Mouse (Mus musculus): ENCODE data around the gene Znhit6. TPM values are rescaled to one million over a fixed set of nuclear protein-coding genes. Genes with fewer than 3 reads are reported as not detected.

The Znhit6 gene
- polyA plus RNA-seq, 1 experiment from 2014 or later, result 27.9 TPM

GRCm38 (mm10) chr3:145632888-145633287 is 56.9 kb downstream of the Znhit6 start:
- WGBS, result 16% methylated on average over 6 of the region's 6 CpGs
- Histone ChIP-seq H3K36me3 (ENCODE audit: control insufficient read depth, insufficient read depth, low read length) (no peaks in the 10 kb centered on the region), H3K4me2 (ENCODE audit: low read depth, low read length) (no peak overlapping the region), H3K4me3 (ENCODE audit: low read length) (no peak overlapping the region), H3K27me3 (ENCODE audit: control insufficient read depth, insufficient read depth, low read depth, low read length) (no peaks in the 10 kb centered on the region), H3K4me1 (replicated peaks; ENCODE audit: control insufficient read depth, insufficient read depth, low read length) (peaks cover 14% of the 10 kb centered on the region; the same call in 1 of the 2 replicates), H3K9me3 (ENCODE audit: control insufficient read depth, low read length) (no peaks in the 10 kb centered on the region), H3K27ac (ENCODE audit: low read length) (no peak overlapping the region), H3K9ac (ENCODE audit: low read length) (no peak overlapping the region)
- ATAC-seq (ENCODE audit: low read depth), result peak; percentile 53

- Histone ChIP-seq H3K27me3 (ENCODE audit: control insufficient read depth, insufficient read depth, low read depth, low read length) (no peaks in the 10 kb centered on the region), H3K4me2 (ENCODE audit: low read depth, low read length) (no peak overlapping the region), H3K27ac (ENCODE audit: low read length) (no peak overlapping the region), H3K36me3 (ENCODE audit: control insufficient read depth, insufficient read depth, low read length) (no peaks in the 10 kb centered on the region), H3K9ac (ENCODE audit: low read length) (no peak overlapping the region), H3K4me1 (replicated peaks; ENCODE audit: control insufficient read depth, insufficient read depth, low read length) (peaks cover 10% of the 10 kb centered on the region; the same call in 1 of the 2 replicates), H3K4me3 (ENCODE audit: low read length) (no peak overlapping the region), H3K9me3 (ENCODE audit: control insufficient read depth, low read length) (no peaks in the 10 kb centered on the region)
- WGBS, result 54% methylated on average over 14 of the region's 14 CpGs
- peak; percentile 34; the same call in 1 of the 2 replicates for ATAC-seq (ENCODE audit: low read depth)
Observed at GRCm38 (mm10) chr3:145634002-145634710, 58.2 kb downstream of the Znhit6 start.

GRCm38 (mm10) chr3:145640170-145640569 is 64.2 kb downstream of the Znhit6 start:
- WGBS, result 74% methylated on average over 4 of the region's 4 CpGs
- H3K27ac ChIP-seq (ENCODE audit: low read length), result no peak overlapping the region
- H3K27me3 ChIP-seq (ENCODE audit: control insufficient read depth, insufficient read depth, low read depth, low read length), result no peaks in the 10 kb centered on the region
- H3K36me3 ChIP-seq (ENCODE audit: control insufficient read depth, insufficient read depth, low read length), result no peaks in the 10 kb centered on the region
- H3K4me1 ChIP-seq (replicated peaks; ENCODE audit: control insufficient read depth, insufficient read depth, low read length), result peaks cover 11% of the 10 kb centered on the region
- H3K4me2 ChIP-seq (ENCODE audit: low read depth, low read length), result no peak overlapping the region
- H3K9me3 ChIP-seq (ENCODE audit: control insufficient read depth, low read length), result no peaks in the 10 kb centered on the region
- H3K4me3 ChIP-seq (ENCODE audit: low read length), result no peak overlapping the region
- H3K9ac ChIP-seq (ENCODE audit: low read length), result no peak overlapping the region
- no peak for ATAC-seq (ENCODE audit: low read depth)

- WGBS, result 60% methylated on average over 4 of the region's 4 CpGs
- Histone ChIP-seq H3K9ac (ENCODE audit: low read length) (no peak overlapping the region), H3K27ac (ENCODE audit: low read length) (no peak overlapping the region), H3K4me1 (replicated peaks; ENCODE audit: control insufficient read depth, insufficient read depth, low read length) (peaks cover 11% of the 10 kb centered on the region), H3K36me3 (ENCODE audit: control insufficient read depth, insufficient read depth, low read length) (no peaks in the 10 kb centered on the region), H3K4me3 (ENCODE audit: low read length) (no peak overlapping the region), H3K9me3 (ENCODE audit: control insufficient read depth, low read length) (no peaks in the 10 kb centered on the region), H3K27me3 (ENCODE audit: control insufficient read depth, insufficient read depth, low read depth, low read length) (no peaks in the 10 kb centered on the region), H3K4me2 (ENCODE audit: low read depth, low read length) (no peak overlapping the region)
- ATAC-seq (ENCODE audit: low read depth), result no peak
Observed at GRCm38 (mm10) chr3:145640583-145640982, 64.6 kb downstream of the Znhit6 start.

- Histone ChIP-seq H3K27ac (ENCODE audit: low read length) (no peak overlapping the region), H3K36me3 (ENCODE audit: control insufficient read depth, insufficient read depth, low read length) (no peaks in the 10 kb centered on the region), H3K4me1 (replicated peaks; ENCODE audit: control insufficient read depth, insufficient read depth, low read length) (peaks cover 13% of the 10 kb centered on the region), H3K4me2 (ENCODE audit: low read depth, low read length) (no peak overlapping the region), H3K27me3 (ENCODE audit: control insufficient read depth, insufficient read depth, low read depth, low read length) (no peaks in the 10 kb centered on the region), H3K4me3 (ENCODE audit: low read length) (no peak overlapping the region), H3K9ac (ENCODE audit: low read length) (no peak overlapping the region), H3K9me3 (ENCODE audit: control insufficient read depth, low read length) (no peaks in the 10 kb centered on the region)
- ATAC-seq (ENCODE audit: low read depth), result no peak
- WGBS, result 68% methylated on average over 5 of the region's 5 CpGs
Observed at GRCm38 (mm10) chr3:145641036-145641685, 65.2 kb downstream of the Znhit6 start.

- Histone ChIP-seq H3K9ac (ENCODE audit: low read length) (no peak overlapping the region), H3K4me1 (replicated peaks; ENCODE audit: control insufficient read depth, insufficient read depth, low read length) (peaks cover 14% of the 10 kb centered on the region), H3K27ac (ENCODE audit: low read length) (peak overlapping the region; percentile 44), H3K27me3 (ENCODE audit: control insufficient read depth, insufficient read depth, low read depth, low read length) (no peaks in the 10 kb centered on the region), H3K36me3 (ENCODE audit: control insufficient read depth, insufficient read depth, low read length) (no peaks in the 10 kb centered on the region), H3K9me3 (ENCODE audit: control insufficient read depth, low read length) (no peaks in the 10 kb centered on the region), H3K4me3 (ENCODE audit: low read length) (no peak overlapping the region), H3K4me2 (ENCODE audit: low read depth, low read length) (no peak overlapping the region)
- ATAC-seq (ENCODE audit: low read depth), result peak; percentile 28; the same call in 1 of the 2 replicates
- 34% methylated on average over 3 of the region's 3 CpGs for WGBS
Observed at GRCm38 (mm10) chr3:145641878-145642277, 65.9 kb downstream of the Znhit6 start.

GRCm38 (mm10) chr3:145642861-145643260 is 66.9 kb downstream of the Znhit6 start:
- 60% methylated on average over 11 of the region's 11 CpGs for WGBS
- H3K27me3 ChIP-seq (ENCODE audit: control insufficient read depth, insufficient read depth, low read depth, low read length), result no peaks in the 10 kb centered on the region
- peaks cover 19% of the 10 kb centered on the region for H3K4me1 ChIP-seq (replicated peaks; ENCODE audit: control insufficient read depth, insufficient read depth, low read length)
- no peak for ATAC-seq (ENCODE audit: low read depth)
- H3K4me3 ChIP-seq (ENCODE audit: low read length), result no peak overlapping the region
- peaks cover 9% of the 10 kb centered on the region for H3K36me3 ChIP-seq (ENCODE audit: control insufficient read depth, insufficient read depth, low read length)
- no peak overlapping the region for H3K9ac ChIP-seq (ENCODE audit: low read length)
- no peak overlapping the region for H3K4me2 ChIP-seq (ENCODE audit: low read depth, low read length)
- H3K9me3 ChIP-seq (ENCODE audit: control insufficient read depth, low read length), result no peaks in the 10 kb centered on the region
- H3K27ac ChIP-seq (ENCODE audit: low read length), result no peak overlapping the region

- no peak overlapping the region for H3K4me3 ChIP-seq (ENCODE audit: low read length)
- 74% methylated on average over 6 of the region's 6 CpGs for WGBS
- H3K36me3 ChIP-seq (ENCODE audit: control insufficient read depth, insufficient read depth, low read length), result peaks cover 9% of the 10 kb centered on the region
- H3K9me3 ChIP-seq (ENCODE audit: control insufficient read depth, low read length), result no peaks in the 10 kb centered on the region
- H3K27ac ChIP-seq (ENCODE audit: low read length), result no peak overlapping the region
- no peak overlapping the region for H3K9ac ChIP-seq (ENCODE audit: low read length)
- H3K4me1 ChIP-seq (replicated peaks; ENCODE audit: control insufficient read depth, insufficient read depth, low read length), result peaks cover 25% of the 10 kb centered on the region
- H3K4me2 ChIP-seq (ENCODE audit: low read depth, low read length), result no peak overlapping the region
- no peaks in the 10 kb centered on the region for H3K27me3 ChIP-seq (ENCODE audit: control insufficient read depth, insufficient read depth, low read depth, low read length)
- no peak for ATAC-seq (ENCODE audit: low read depth)
Observed at GRCm38 (mm10) chr3:145645463-145645862, 69.5 kb downstream of the Znhit6 start.

GRCm38 (mm10) chr3:145646009-145646408 is 70.0 kb downstream of the Znhit6 start:
- Histone ChIP-seq H3K9ac (ENCODE audit: low read length) (no peak overlapping the region), H3K4me2 (ENCODE audit: low read depth, low read length) (no peak overlapping the region), H3K4me1 (replicated peaks; ENCODE audit: control insufficient read depth, insufficient read depth, low read length) (peaks cover 31% of the 10 kb centered on the region), H3K27me3 (ENCODE audit: control insufficient read depth, insufficient read depth, low read depth, low read length) (no peaks in the 10 kb centered on the region), H3K4me3 (ENCODE audit: low read length) (no peak overlapping the region), H3K27ac (ENCODE audit: low read length) (no peak overlapping the region), H3K36me3 (ENCODE audit: control insufficient read depth, insufficient read depth, low read length) (peaks cover 9% of the 10 kb centered on the region), H3K9me3 (ENCODE audit: control insufficient read depth, low read length) (no peaks in the 10 kb centered on the region)
- no peak for ATAC-seq (ENCODE audit: low read depth)
- WGBS, result 33% methylated on average over 3 of the region's 3 CpGs
